Mouse (Mus musculus): ENCODE data around the gene Pde1c.

- no peak for TF ChIP-seq MAFK (IDR thresholded peaks at IDR 0.05; ENCODE audit: insufficient read depth, low read depth, low read length)
- TF ChIP-seq ZC3H11A (IDR thresholded peaks at IDR 0.05; ENCODE audit: borderline replicate concordance, low read depth, low read length), result peak; percentile 84
- TF ChIP-seq ZNF384 (IDR thresholded peaks at IDR 0.05; ENCODE audit: low read depth, low read length), result no peak
These were observed 39.4 kb upstream of the Pde1c start for GRCm38 (mm10) chr6:56608277-56608676.

Measured in ES-E14 (cell line).